Mouse (Mus musculus) hindbrain, embryonic 13.5 days (tissue): ENCODE results near the gene Gcgr. TPM values are rescaled to one million over a fixed set of nuclear protein-coding genes. Genes with fewer than 3 reads are reported as not detected.
A peak's percentile ranks its signal among the peaks of the same experiment; 100 is the strongest.
"Not testable (repeated sequence)": the region's sequence is repeated elsewhere in the genome, so short reads cannot be mapped to it uniquely, and the experiment has no call there.

ENCODE experiments used
- ATAC-seq: fragments of 200-750 bp; cut with Nextera tagmentation; 2 replicates; pipeline ENCODE4 v1.8.0; 2017; ENCODE audit warnings: moderate TSS enrichment; ENCODE audit not compliant: low FRiP score
- H3K27ac ChIP-seq: fragments of 300-500 bp; sonication (generic); 2 replicates; pipeline ENCODE4 v1.5.1; 2015; ENCODE audit warnings: inconsistent platforms, mild to moderate bottlenecking, moderate library complexity
- H3K27me3 ChIP-seq: fragments of 300-500 bp; sonication (generic); 2 replicates; pipeline ENCODE4 v1.6.1; 2015; ENCODE audit warnings: mild to moderate bottlenecking, inconsistent platforms
- H3K36me3 ChIP-seq: fragments of 300-500 bp; sonication (generic); 2 replicates; pipeline ENCODE4 v1.6.1; 2015; ENCODE audit warnings: mild to moderate bottlenecking, inconsistent platforms
- H3K4me1 ChIP-seq: fragments of 300-500 bp; sonication (generic); replicated peaks from 2 replicates; pipeline ENCODE4 v1.6.1; 2015; ENCODE audit warnings: inconsistent platforms
- H3K4me2 ChIP-seq: fragments of 300-500 bp; sonication (generic); 2 replicates; pipeline ENCODE4 v1.6.1; 2015; ENCODE audit warnings: inconsistent platforms, mild to moderate bottlenecking, moderate library complexity
- H3K4me3 ChIP-seq: fragments of 300-500 bp; sonication (generic); 2 replicates; pipeline ENCODE4 v1.5.1; 2015; ENCODE audit warnings: mild to moderate bottlenecking, inconsistent platforms
- H3K9ac ChIP-seq: fragments of 300-500 bp; sonication (generic); 2 replicates; pipeline ENCODE4 v1.6.1; 2015; ENCODE audit warnings: mild to moderate bottlenecking, inconsistent platforms
- H3K9me3 ChIP-seq: fragments of 300-500 bp; sonication (generic); 2 replicates; pipeline ENCODE4 v1.6.1; 2016; ENCODE audit warnings: inconsistent platforms
- WGBS: fragments of 180-500 bp; shearing (Covaris S2); methylation state at CpG from one replicate; pipeline ENCODE4 v1.1.7; 2015; 5-methylcytosine and 5-hydroxymethylcytosine counted together
- polyA plus RNA-seq: library from polyadenylated mRNA; unstranded; fragments of >200 nt; fragmentation: Nextera tagmentation; extraction: Ambion mirVana; gene quantifications from 2 replicates; pipeline ENCODE4 v1.2.1, GENCODE M21; 2015

Gene Gcgr
- polyA plus RNA-seq, 1 experiment from 2014 or later = 0.19 TPM

- Histone ChIP-seq H3K4me3 (no peak overlapping the region), H3K9me3 (no peaks in the 10 kb centered on the region), H3K9ac (no peak overlapping the region), H3K27ac (no peak overlapping the region), H3K4me2 (no peak overlapping the region), H3K4me1 (peaks cover 11% of the 10 kb centered on the region), H3K36me3 (no peaks in the 10 kb centered on the region), H3K27me3 (0 out of 2 replicates have a peak, but pooled peaks cover 4% of the 10 kb centered on the region)
- ATAC-seq = no peak
- 46% methylated on average over 4 of the region's 4 CpGs for WGBS
Measured at GRCm38 (mm10) chr11:120509940-120510339, 20.6 kb upstream of the Gcgr start.

- no peak overlapping the region; the same call in 1 of the 2 replicates for H3K27ac ChIP-seq
- 12% methylated on average over 16 of the region's 16 CpGs for WGBS
Measured at GRCm38 (mm10) chr11:120510375-120511030, 20.0 kb upstream of the Gcgr start.

DNA sequence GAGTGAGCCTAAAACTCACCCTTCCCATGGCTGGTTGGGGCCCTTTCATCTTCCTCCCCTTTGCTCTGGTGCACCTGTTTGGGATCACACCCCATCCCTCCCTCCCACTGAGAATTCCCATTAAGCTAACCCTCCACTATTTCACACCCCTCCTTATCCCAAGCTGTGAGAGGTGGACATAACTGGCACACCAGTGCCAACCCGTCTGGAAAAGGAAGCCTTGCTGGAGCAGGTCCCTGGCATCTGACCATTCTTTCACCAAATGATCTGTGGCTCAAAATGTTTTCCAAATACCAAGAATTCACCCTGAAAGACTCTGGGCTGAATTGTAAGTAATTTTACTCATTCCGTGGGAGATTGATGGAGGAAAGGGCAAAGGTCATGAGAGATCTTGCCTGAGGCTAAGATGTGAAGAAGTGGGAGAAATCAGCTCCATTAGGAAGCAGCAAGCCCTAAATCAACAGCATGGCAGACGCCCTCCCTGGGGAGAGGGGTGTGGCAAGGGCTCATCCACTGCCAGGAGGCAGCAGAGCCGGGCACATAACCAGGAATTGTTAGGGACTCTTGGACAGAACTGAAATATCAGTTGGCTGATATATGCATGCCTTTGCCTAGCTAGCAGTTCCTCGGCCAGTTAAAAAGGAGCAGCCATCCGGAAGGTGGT is 17.6 kb upstream of the Gcgr start:
- ATAC-seq = no peak
- no peak overlapping the region for H3K27ac ChIP-seq
- 26% methylated on average over 6 of the region's 6 CpGs for WGBS

More at GRCm38 (mm10) chr11:120510375-120511030, 20.0 kb upstream of the Gcgr start:
- Histone ChIP-seq H3K27me3 (0 out of 2 replicates have a peak, but pooled peaks cover 4% of the 10 kb centered on the region), H3K4me1 (peaks cover 11% of the 10 kb centered on the region), H3K4me3 (peak overlapping the region; percentile 15; the same call in 1 of the 2 replicates), H3K9ac (peak overlapping the region; percentile 49; the same call in 1 of the 2 replicates), H3K36me3 (no peaks in the 10 kb centered on the region), H3K9me3 (no peaks in the 10 kb centered on the region), H3K4me2 (peak overlapping the region; percentile 37)
- no peak for ATAC-seq

DNA sequence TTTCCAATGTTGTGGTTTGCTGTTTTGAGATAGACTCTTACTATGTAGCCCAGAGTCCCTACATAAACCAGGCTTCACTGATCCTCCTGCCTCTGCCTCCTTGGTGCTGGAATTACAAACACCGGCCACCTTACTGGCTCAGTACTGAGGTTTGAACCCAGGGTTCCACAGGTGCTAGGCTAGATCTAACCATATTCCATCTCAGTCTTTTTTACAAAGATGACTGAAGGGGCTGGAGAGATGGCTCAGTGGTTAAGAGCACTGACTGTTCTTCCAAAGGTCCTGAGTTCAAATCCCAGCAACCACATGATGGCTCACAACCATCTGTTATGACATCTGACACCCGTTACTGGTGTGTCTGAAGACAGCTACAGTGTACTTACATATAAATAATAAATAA is 16.2 kb upstream of the Gcgr start:
- H3K4me1 ChIP-seq = peaks cover 11% of the 10 kb centered on the region
- not testable (repeated sequence) for H3K9ac ChIP-seq, H3K27ac ChIP-seq, H3K4me2 ChIP-seq, ATAC-seq, H3K4me3 ChIP-seq, H3K27me3 ChIP-seq, H3K36me3 ChIP-seq, H3K9me3 ChIP-seq
- WGBS = 93% methylated on average over 2 of the region's 2 CpGs

More for the DNA sequence above, 17.6 kb upstream of the Gcgr start:
- Histone ChIP-seq H3K4me2 (no peak overlapping the region), H3K4me1 (peaks cover 11% of the 10 kb centered on the region), H3K27me3 (0 out of 2 replicates have a peak, but pooled peaks cover 6% of the 10 kb centered on the region), H3K36me3 (no peaks in the 10 kb centered on the region), H3K4me3 (no peak overlapping the region), H3K9ac (no peak overlapping the region), H3K9me3 (no peaks in the 10 kb centered on the region)

DNA sequence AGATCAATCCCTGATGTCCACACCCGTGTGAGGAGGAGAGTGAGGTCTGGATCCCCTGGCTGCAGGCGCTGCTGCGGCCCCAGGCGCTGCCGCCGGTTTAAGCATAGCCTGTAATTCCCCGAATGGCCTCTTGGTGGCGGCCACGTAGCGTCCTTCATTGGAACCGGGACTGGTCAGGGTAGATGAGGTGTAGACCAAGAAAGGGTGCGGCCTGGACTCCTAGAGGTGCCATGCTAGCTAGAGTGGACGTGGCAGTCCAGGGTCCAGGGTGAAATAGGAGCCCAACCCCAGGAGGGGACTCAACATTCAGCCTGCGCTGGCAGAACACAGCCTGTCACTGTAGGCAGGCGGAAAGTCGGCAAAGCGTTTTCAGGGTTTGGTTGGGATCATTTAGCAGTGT is 14.9 kb upstream of the Gcgr start:
- Histone ChIP-seq H3K4me3 (no peak overlapping the region), H3K27ac (no peak overlapping the region), H3K9me3 (no peaks in the 10 kb centered on the region), H3K36me3 (no peaks in the 10 kb centered on the region), H3K9ac (no peak overlapping the region), H3K4me1 (peaks cover 6% of the 10 kb centered on the region), H3K4me2 (no peak overlapping the region), H3K27me3 (0 out of 2 replicates have a peak, but pooled peaks cover 6% of the 10 kb centered on the region)
- ATAC-seq = 0 out of 2 replicates have a peak, but pooled peaks have one; percentile 43
- 16% methylated on average over 17 of the region's 17 CpGs for WGBS

- Histone ChIP-seq H3K27ac (no peak overlapping the region), H3K9ac (no peak overlapping the region), H3K36me3 (no peaks in the 10 kb centered on the region), H3K4me2 (no peak overlapping the region), H3K4me1 (peaks cover 4% of the 10 kb centered on the region; the same call in 1 of the 2 replicates), H3K4me3 (no peak overlapping the region), H3K27me3 (0 out of 2 replicates have a peak, but pooled peaks cover 3% of the 10 kb centered on the region), H3K9me3 (no peaks in the 10 kb centered on the region)
- WGBS = 65% methylated on average over 4 of the region's 4 CpGs
- no peak for ATAC-seq
Measured at GRCm38 (mm10) chr11:120517147-120517546, 13.4 kb upstream of the Gcgr start.

GRCm38 (mm10) chr11:120518027-120518426 is 12.5 kb upstream of the Gcgr start:
- no peak overlapping the region for H3K9ac ChIP-seq
- no peak overlapping the region for H3K27ac ChIP-seq
- no peak overlapping the region for H3K4me3 ChIP-seq
- 0 out of 2 replicates have a peak, but pooled peaks cover 3% of the 10 kb centered on the region for H3K27me3 ChIP-seq
- no peaks in the 10 kb centered on the region for H3K9me3 ChIP-seq
- ATAC-seq = no peak
- 69% methylated on average over 6 of the region's 6 CpGs for WGBS
- peaks cover 2% of the 10 kb centered on the region; the same call in 1 of the 2 replicates for H3K4me1 ChIP-seq
- no peaks in the 10 kb centered on the region for H3K36me3 ChIP-seq
- no peak overlapping the region for H3K4me2 ChIP-seq

DNA sequence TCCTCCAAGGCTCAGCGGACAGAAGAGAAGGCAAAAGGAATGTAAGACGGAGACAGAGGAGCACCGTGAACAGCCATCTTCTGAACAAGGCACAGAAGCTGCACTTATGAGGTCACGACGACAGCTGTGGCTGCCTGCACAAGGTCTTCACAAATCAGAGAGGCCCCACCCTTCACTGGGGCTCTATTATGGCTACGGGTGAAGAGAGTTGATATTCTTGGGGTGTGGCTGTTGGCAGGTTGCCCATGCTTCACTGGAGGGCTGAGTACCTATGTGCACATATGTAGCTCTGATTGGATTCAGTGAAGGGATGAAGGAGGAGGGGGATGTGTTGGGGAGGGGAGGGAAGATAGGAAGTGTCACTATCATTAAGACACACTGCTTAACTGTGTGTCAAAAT is 11.9 kb upstream of the Gcgr start:
- H3K36me3 ChIP-seq = no peaks in the 10 kb centered on the region
- H3K27me3 ChIP-seq = 0 out of 2 replicates have a peak, but pooled peaks cover 3% of the 10 kb centered on the region
- ATAC-seq = no peak
- no peak overlapping the region for H3K27ac ChIP-seq
- no peaks in the 10 kb centered on the region for H3K9me3 ChIP-seq
- H3K4me2 ChIP-seq = no peak overlapping the region
- H3K4me3 ChIP-seq = no peak overlapping the region
- 75% methylated on average over 6 of the region's 6 CpGs for WGBS
- H3K9ac ChIP-seq = no peak overlapping the region
- no peaks in the 10 kb centered on the region for H3K4me1 ChIP-seq

- Histone ChIP-seq H3K9ac (peak overlapping the region; percentile 39; the same call in 1 of the 2 replicates), H3K27ac (no peak overlapping the region), H3K4me3 (no peak overlapping the region), H3K9me3 (no peaks in the 10 kb centered on the region), H3K4me2 (no peak overlapping the region), H3K4me1 (no peaks in the 10 kb centered on the region), H3K36me3 (no peaks in the 10 kb centered on the region), H3K27me3 (0 out of 2 replicates have a peak, but pooled peaks cover 3% of the 10 kb centered on the region)
- no peak for ATAC-seq
- WGBS = 55% methylated on average over 9 of the region's 9 CpGs
Measured at GRCm38 (mm10) chr11:120519738-120520137, 10.8 kb upstream of the Gcgr start.

DNA sequence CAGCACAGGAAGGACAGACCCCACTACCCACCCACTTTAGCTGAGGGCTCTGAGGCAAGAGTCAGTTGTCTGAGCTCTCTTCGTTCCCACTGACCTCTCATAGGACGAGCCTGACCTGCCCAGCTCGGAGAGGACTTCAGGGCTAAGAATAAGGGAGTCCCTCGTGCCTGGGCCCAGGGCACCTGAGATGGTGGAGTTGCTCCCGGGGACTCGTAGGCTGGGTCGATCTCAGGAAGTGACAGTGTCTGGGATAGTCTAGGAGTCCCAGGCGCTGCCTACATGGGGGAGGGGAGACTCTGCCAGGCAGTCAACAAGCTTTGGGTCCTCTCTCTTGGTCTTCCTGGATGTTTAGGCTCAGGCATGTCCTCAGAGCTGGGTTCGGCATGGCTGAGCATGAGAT is 10.0 kb upstream of the Gcgr start:
- Histone ChIP-seq H3K27ac (no peak overlapping the region), H3K4me2 (no peak overlapping the region), H3K4me3 (no peak overlapping the region), H3K4me1 (no peaks in the 10 kb centered on the region), H3K9me3 (no peaks in the 10 kb centered on the region), H3K36me3 (no peaks in the 10 kb centered on the region), H3K9ac (no peak overlapping the region), H3K27me3 (0 out of 2 replicates have a peak, but pooled peaks cover 3% of the 10 kb centered on the region)
- no peak for ATAC-seq
- 76% methylated on average over 9 of the region's 9 CpGs for WGBS

DNA sequence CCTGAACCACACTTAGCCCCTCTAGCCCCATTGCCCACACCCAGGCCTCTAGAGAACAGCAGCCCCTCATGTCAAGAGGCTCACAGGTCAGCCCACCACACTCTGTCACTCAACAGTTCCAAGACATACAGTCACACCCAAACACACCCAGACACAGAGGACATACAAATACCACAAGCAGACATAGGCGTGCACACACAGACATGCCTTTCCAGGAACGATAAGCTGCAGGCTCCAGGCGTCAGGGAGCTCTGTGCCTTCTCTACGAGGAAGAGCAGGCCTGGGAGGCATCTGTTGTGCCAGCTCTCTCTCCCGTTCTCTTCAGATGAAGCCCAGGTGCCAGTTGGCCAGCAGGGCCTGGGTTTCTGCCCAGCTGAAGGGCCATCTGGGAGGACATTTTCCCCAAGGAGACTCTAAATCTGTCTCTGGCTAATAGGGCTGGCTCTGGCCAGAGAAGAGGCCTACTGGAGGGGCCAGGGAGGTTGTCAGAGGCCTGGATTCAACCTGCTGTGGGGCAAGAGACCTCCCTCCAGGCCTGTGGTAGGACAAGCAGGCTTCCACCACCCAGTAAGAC is 9.4 kb upstream of the Gcgr start:
- Histone ChIP-seq H3K4me1 (no peaks in the 10 kb centered on the region), H3K36me3 (no peaks in the 10 kb centered on the region), H3K9me3 (no peaks in the 10 kb centered on the region), H3K9ac (no peak overlapping the region), H3K27ac (no peak overlapping the region), H3K4me2 (no peak overlapping the region), H3K4me3 (no peak overlapping the region), H3K27me3 (0 out of 2 replicates have a peak, but pooled peaks cover 5% of the 10 kb centered on the region)
- WGBS = 80% methylated on average over 5 of the region's 5 CpGs
- no peak for ATAC-seq

DNA sequence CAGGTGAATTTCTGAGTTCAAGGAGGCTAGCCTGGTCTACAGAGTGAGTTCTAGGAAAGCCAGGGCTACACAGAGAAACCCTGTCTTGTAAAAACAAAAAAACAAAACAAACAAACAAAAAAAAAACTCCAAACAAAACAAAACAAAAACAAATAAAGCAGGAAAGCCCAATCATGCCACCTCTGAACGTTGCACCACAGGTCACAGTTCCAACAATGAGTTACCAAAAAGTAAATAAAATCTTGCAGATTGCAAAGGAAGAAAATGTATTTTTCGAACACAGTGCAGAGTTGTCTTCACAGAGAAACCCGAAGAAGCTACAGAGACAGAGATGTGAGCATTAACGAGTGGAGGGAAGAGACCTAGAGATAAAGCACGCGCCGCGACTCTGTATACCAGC is 7.9 kb upstream of the Gcgr start:
- ATAC-seq = no peak
- no peak overlapping the region for H3K9ac ChIP-seq
- H3K4me3 ChIP-seq = no peak overlapping the region
- no peak overlapping the region for H3K27ac ChIP-seq
- no peak overlapping the region for H3K4me2 ChIP-seq
- H3K36me3 ChIP-seq = no peaks in the 10 kb centered on the region
- H3K9me3 ChIP-seq = no peaks in the 10 kb centered on the region
- 90% methylated on average over 8 of the region's 8 CpGs for WGBS
- peaks cover 8% of the 10 kb centered on the region; the same call in 1 of the 2 replicates for H3K27me3 ChIP-seq
- H3K4me1 ChIP-seq = no peaks in the 10 kb centered on the region
